Mouse (Mus musculus): ENCODE data around the gene Nfkb1.

Gene Nfkb1

DNA sequence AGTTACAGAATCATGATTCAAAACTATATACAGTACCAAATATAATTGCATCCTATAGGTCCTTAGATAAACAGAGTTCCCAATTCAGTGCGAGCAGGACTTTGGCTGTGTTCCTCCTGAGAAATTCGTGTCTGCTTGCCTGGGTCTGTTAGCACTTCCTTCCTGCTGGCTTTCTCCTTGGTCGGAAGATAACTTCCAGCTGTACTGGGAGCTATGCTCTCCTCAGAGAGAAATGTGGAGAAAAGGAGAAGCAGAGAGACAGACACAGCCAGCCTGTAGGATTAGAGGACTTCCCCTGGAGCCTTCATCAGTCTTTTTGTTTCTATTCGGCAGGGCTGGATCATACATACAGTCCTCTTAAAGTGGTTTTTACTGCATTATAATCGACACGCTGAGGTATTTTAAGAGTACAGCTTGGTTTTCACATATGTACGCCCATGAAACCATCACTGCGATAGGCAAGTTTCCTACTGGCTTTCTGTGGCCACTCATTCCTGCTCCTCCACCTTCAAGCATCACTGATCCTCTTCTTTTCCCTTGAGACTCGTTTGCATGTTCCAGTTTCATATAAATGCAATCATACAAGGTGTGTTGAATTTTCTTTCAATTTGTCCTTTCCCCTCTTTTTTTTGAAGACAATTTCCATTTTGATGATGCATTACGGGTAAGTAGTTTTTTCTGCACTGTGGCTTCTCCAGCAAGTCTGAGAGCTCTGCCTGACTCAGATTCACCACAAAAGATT, 8.3 kb upstream of the Nfkb1 start:
- DNase-seq (ENCODE audit: low spot score in 2 of 2): no peak

DNA sequence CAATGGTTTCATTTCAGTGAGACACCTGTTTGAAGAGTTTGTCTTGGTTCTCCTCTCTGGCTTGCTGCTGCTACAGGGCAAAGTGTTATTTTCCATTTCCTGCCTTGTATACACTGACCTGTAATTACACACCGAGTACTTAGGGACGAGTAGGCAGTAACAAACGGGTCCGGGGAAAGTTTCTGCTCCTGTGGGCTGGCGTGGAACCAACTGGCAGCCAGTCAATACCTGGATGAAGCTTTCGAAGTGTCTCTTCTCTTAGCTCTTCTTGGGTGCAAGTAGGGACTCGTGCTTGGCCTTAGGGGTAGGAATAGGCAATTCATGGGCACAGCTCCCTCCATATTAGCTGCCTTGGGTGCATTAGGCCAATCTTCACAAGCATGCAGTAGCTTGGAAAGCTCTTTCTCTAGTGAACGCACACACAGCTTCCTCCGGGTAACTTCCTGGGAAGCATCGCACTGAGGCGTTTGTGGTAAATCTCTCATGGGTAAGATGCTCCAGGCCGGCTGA, 7.2 kb upstream of the Nfkb1 start:
- no peak for DNase-seq (ENCODE audit: low spot score in 2 of 2)

DNA sequence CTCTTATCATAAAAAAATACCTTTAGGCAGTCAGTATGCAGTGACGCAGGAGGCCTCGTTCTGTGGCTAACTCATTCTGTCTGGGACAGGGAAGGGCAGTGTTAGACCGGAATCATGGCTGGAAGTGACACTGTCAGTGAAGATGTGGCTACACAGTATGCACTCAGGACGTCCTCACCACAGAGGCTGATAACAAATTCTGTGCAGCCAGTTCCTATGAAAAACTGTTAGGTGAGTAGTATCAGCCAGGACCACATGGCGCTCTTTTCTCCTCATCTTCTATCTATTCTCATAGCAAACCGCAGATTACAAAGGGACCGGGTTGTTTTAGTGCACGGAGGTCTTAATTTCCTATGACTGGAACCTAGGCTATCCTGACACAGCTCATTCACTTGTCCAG, 4.9 kb upstream of the Nfkb1 start:
- DNase-seq (ENCODE audit: low spot score in 2 of 2): no peak

DNA sequence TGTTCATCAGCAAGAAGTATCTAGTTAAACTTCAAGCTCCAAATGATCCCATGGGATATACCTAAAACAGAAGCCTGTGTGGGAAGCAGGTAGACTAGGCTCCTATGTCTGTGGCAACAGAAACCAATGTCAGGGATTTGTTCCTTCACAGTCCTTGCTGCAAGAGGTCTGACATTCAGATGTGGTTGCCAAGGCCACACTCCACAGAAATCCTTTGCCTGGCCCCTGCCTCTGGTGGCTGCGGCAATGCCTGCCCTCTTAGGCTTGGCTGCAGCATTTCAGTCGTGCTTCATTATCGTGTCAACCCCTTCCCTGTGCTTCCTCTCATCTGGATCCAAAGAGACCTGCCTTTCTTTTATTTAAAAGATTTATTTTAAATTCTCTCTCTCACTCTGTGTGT, 1.7 kb upstream of the Nfkb1 start:
- DNase-seq (ENCODE audit: low spot score in 2 of 2): no peak

DNA sequence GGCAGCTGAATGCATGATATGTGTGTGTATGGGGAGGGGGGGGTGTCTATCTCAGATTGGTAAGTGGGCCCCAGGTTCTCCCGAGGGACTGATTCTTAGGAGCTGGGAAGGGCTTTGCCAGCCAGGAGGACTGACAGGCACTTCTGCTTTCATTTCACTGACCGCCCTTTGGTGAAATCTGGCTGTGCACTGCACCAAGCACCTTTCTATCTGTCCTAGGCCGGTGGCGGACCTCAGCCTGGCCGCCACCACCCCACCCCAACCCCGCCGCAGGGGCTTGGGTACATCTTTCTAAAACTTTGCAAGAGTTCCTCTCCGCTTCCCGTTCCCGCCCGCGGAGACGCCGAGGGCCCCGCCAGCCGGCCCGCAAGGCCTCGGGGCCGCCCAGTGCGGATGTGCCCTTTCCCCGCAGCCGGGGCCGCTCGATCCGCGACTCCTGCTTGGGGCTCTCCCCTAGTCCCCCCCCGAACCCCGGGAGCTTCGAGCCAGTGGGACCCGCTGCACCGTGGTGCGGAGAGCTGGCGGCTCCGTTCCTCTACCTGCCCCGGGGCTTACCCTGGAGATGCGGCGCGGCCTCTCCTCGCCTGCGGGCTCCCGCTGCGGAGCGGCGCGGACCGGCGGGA, 668 bp downstream of the Nfkb1 start:
- DNase-seq (ENCODE audit: low spot score in 2 of 2): peak in 1 of 2 experiments; percentile 20

DNA sequence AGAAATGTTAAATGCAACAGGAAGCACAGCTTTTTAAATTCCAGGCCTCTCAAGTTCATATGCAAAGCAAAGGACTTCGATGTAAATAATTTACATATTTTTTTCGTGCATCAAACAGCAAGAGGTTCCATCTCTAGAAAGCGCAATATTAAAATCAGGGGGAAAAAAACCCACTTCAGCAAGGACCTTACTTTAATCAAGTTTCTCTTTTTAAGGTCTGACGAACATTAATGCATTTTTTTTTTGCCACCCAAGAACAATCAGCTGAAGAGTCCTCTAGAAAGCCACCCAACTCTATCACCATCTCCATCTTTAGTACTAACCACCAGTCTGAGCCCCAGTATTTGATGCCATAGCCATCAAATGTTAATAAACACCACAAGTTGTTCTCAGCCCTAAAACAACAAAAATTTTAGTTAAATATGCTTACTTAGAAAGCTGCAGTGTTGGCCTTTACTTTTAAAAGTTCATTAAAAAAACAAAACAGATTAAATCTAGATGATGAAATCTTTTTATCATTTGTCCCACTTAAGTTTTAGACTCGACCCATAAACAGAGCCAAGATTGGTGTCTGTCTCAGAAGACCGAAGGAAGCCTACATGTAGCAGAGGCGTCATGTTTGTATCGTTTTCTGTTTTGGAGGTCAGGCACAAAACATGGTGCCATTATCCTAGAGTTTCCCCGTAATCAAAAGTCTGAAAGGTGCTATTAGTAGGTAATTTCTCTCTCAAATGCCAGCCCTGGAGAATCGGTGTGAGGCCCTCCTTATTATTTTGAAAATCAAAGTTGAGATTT, 1.4 kb downstream of the Nfkb1 start:
- no peak for DNase-seq (ENCODE audit: low spot score in 2 of 2)

DNA sequence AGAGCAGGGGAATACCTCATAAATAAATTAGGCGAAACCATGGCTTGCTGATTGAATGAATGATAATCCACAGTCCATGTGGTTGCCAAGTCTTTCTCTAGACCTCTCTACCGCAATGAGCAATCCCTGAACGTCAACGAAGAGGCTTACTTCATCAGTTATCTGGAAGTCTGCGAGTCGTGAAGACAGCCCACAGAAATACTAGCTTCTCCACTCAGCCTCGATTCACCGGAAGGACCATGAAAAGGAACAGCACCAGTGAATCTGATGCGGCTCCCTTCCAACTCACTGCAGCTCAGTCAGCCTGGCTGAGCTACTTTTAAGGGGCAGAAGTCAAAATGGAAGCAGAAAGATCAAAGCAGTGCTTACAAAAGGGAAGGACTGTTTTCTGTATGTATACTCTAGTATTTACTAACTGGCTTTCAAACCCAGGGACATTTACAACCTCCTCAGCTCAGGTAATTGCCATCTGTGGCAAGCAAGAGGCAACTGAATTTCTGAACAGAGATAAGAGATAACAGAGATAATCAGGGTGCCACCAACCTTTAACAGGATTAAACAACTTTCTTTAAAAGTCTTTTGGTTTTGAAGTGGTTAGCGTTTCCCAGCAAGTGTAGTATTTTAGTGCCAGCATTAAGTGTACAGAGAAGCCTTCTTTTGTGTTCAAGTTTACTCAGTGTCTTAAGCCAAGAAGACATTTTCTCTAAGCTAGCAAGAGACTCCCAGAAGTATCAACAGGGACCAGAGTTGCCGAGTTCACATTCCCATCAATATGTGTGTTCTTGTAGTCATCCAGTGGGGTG, 2.2 kb downstream of the Nfkb1 start:
- DNase-seq (ENCODE audit: low spot score in 2 of 2): no peak

DNA sequence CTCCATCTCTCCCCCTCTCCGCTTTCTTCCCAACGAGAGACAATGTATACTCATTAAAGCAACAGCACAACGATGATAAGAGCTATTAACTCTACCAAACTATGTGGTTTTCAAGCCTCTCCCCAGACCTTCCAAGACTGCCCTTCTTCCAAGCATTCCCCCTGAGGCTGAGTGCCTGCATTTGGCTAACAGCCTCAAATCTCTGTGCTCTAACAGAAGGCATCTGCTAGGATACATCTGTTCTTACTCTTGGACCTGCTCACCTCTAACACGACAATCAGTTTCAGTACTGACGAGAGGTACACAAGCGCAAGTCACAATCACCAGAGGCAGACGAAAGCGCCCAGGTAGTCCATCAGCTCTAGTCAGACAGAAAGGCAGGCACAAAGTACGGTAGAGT, 3.4 kb downstream of the Nfkb1 start:
- no peak for DNase-seq (ENCODE audit: low spot score in 2 of 2)

DNA sequence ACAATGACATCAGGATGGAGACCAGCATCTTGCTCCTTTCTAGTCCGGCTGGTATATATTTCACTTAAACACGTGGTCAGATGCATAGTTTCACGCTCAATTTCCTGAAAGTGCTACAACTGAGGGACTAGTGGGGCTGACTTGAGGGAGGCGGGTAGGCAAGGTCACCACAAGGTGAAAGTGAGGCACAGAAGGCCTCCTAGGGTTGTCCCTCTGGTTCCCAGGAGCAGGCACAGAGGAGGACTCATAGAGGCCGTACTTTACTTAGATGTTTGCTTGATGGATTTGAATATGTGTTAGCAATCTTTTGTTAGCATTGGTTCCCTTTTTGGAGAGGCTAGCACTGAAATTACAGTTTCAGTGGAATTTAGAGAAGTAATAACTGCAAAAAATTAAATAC, 4.9 kb downstream of the Nfkb1 start:
- DNase-seq (ENCODE audit: low spot score in 2 of 2): no peak

DNA sequence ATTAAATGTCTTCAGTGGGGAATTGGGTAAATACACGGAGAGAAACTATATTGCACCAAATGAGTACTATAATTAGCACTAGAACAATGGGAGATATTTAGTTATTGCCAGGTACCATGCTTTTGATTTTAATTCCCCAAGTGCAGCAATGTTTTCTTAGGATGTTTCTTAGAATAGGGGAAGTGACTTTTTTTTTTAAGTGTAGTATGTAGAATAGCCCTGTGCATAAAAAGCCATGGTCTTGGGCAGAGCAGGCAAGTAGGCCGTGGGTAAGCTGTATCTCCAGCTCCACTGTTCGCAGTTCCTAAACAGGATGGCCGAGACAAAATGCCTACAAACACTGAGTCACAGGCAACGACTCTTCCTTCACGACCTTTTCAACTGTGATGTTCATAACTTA, 8.1 kb downstream of the Nfkb1 start:
- no peak for DNase-seq (ENCODE audit: low spot score in 2 of 2)

DNA sequence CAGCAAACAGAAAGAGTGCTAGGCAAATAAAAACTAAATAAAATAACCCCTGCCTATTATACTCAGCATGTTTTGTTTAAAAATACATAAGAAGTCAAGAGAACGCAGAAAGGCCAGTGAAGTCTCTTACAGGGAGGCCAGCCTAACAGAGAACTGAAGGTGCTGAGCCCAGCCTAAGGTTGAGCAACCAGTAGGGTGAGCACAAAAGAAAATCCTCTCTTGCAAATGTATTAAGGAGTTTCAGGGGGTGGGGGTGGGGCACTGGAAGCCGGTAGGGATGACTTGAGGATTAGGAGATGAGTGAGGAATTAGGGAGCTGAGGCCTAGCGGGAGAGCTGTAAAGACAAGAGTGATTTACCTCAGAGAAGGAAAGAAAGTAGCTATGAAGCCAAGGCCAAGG, 9.1 kb downstream of the Nfkb1 start:
- no peak for DNase-seq (ENCODE audit: low spot score in 2 of 2)

DNA sequence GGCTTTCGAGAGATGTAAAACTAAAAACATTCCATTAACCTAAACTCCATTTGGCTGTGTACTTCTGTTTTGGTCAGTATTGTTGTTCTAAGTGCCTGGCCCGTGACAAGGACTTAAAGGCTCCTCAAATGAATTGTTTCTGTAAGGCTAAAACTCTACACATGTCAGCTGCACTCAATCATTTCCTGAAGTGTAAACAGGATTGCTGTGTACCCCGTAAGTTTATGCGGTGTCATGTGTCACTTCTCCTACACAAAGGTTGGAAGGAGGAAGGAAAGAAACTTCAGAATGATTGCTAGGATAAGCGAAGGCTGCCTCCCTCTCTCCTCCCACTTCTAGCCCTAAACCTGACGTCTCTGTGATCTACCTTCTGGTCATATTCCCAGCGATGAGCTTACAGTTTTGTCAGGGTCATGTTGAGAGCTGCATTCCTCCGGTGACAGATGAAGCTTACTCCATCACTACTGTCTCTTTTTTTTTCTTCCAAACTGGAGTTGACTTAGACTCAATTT, 10.0 kb downstream of the Nfkb1 start:
- no peak for DNase-seq (ENCODE audit: low spot score in 2 of 2)

DNA sequence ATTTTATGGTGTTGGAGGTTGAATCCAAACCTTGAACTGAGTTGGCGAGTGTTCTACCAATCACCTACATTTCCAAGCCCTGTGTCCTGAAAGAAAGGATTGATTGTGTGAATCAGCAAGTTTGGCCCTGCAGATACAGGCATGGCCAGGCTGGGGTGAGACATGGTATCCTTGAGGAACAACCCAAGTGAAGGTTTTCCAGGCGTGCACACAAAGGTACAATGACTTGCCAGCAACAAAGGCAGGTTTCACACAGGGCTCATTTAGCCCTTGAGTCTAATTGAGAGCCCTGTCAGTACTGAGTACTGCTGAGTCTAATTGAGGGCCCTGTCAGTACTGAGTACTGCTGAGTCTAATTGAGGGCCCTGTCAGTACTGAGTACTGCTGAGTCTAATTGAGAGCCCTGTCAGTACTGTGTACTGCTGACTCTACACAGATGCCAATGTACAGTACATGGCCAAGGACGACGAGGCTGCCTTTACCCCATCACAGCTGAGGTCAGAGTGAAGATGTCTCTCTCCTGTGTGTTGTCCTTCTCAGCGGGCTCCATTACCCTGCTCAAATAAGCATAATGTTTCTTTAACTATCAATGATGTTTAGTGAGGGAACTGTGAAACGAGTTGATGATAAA, 11.0 kb downstream of the Nfkb1 start:
- DNase-seq (ENCODE audit: low spot score in 2 of 2): no peak

DNA sequence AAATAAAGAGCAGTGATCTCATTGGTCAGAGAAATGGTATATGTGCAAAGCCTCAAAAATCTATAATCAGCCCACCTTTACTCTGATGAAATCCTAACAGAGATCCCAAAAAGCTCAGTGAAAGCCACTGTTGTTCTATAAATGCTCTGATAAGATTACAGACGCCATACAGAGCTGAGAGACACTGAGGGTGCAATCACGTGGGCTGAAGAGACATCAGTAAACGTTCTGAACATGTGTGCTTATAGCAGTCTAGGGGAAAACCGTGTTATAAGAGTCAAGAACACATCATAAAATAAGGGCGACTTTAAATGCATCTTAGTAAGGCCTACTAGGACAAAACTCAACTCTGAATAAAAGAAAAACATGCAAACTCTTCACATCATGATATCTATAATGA, 14.3 kb downstream of the Nfkb1 start:
- DNase-seq (ENCODE audit: low spot score in 2 of 2): no peak

DNA sequence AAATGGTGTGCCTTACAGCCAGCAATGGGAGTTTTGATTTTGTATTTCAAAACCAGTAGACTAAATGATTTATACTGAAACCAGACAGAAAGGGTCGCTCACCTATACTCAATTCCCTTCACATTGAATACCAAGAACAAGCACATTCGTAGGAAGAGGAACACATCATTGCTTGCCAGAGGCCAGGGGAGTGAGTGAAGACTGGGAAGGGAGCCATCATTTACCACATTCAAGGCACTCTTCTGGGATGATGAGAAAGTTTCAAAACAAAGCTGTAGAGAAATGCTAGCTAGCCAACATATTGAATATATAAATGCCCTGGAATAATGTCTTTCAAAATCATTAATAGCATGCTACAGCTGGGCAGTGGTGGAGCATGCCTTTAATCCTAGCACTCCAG, 15.0 kb downstream of the Nfkb1 start:
- no peak for DNase-seq (ENCODE audit: low spot score in 2 of 2)

DNA sequence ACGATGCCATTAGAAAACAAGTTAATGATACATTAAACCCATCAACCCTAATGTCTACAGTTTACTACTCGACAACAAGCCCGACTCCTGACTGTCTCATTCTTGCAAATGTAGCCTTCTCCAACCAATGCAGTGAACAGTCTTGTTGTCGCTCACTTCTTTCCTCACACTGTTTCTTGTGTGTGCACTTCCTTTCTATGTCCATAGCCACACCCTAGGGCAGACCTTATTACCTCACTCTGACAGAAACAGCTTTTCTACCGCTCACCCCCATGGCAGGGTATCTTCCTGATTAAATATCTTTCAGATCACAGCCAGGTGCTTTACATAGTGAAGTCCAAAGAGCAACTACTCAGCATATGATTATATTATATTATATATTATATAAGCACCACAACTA, 15.9 kb downstream of the Nfkb1 start:
- DNase-seq (ENCODE audit: low spot score in 2 of 2): no peak

DNA sequence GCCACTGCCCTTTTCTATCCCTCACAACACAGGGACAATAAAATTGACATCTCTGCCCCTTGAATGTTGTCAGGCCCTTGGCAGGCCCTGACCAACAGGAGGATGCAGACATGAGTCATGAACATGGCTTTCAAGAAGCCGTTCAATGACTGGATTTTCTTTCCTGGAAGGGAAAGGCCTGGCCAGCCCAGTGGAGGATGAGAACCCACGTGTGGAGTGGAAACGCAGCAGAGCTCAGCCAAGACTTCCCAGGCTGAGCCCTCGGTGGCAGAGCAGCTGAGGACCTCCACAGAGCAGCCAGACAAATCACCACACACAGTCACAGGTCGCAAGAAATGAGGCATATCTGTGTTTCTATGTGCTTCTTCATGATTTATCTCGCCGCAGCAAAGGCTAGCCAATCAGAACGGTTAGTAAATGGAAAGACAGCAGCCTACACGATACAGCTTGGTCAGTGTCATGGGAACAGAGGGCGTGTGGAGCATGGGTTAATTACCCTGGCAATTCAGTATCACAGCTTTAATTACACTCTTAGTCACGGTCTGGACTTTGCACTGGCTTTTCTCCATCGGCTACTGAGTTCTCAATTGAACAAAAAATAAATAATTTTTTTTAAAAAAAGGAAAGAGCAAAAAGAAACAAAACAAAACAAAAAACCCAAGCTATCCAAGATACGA, 16.5 kb downstream of the Nfkb1 start:
- no peak for DNase-seq (ENCODE audit: low spot score in 2 of 2)

DNA sequence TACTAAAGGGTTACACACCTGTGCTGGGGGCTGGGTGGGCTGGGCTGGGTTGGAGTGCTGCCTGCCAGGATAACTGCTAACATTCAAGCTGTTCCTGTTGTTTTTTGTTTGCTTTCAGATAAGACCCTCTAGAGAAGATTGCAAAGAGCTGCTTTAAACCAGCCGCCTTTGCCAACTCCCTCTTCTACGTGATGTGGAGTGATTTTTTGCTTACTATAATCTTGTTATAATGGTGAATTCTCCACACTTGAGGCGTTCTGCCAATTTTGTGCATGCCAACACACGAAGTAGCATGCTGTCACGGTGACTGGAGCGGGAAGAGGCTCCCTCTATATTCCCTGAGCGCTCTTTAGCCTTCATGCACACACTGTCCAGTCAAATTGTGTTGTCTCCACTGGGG, 17.7 kb downstream of the Nfkb1 start:
- no peak for DNase-seq (ENCODE audit: low spot score in 2 of 2)

DNA sequence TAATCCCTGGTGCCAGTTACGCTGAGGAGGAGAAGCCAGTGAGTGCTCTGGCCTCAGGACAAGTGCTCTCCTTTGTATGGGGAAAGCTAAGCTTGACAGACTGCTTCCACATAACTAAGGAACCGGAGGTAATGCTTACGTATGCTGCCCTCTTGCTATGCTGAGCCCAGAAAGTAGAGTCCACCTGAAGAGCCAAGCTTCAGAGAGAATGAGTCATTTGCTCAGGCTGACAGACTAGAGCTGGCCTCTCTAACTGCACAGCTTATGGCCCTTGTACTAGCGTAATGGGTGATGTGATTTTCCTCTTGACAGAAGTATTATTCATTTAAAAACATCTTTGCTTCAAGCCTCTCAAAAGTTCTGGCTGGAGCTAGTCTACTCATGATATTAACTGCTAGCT, 18.3 kb downstream of the Nfkb1 start:
- no peak for DNase-seq (ENCODE audit: low spot score in 2 of 2)

DNA sequence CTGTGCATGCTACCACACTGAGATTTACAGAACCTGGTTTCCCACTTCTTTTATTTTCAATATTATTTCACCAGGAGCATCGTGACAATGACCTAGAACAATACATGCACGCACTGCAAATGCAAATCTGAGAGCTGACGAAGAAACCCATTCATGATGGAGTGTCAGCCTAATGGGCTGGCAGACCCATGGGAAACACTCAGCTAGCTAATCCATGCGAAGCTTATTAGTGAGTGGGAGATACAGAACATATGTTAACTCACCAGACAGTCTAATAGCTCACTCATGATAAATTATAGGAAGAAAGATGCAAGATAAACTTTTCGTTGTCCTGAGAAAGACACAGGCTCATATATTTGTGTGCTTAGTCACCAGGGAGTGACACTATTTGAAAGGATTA, 19.2 kb downstream of the Nfkb1 start:
- no peak for DNase-seq (ENCODE audit: low spot score in 2 of 2)

DNA sequence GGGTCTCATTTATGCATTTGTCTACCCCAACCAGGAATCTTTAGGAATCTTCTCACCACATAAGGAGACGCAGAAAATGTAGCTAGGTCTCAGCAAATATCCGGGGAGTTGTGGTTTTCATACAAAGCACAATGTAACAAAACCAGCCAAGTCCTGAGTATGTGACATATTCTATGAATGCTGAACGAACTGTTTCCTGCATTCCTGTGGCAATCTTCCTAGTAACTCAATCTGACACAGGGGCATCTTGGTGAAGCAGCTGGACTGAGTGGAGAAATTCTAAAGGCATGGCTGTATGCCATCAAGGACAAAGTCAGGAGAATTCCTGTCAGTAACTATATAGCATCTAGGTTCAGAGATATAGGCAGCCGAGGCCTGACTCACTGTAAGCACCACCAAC, 20.5 kb downstream of the Nfkb1 start:
- no peak for DNase-seq (ENCODE audit: low spot score in 2 of 2)
